8 mouse cellular contexts compared by ENCODE assay signal in genomic region chr12:91849045-91849467, GRCm38 (mm10). TPM values are rescaled to one million over a fixed set of nuclear protein-coding genes. Genes with fewer than 3 reads are reported as not detected.
DNase-seq lines count a peak whose midpoint lies in the region; ATAC-seq and TF ChIP-seq lines count a peak whose summit lies in the region.

Gene Sel1l (minus strand): TSS chr12:91849157.

- H3K36me3 ChIP-seq in embryonic facial prominence, embryonic 13.5 days = no peaks in the 10 kb centered on the region
- no peaks in the 10 kb centered on the region for H3K36me3 ChIP-seq in kidney, adult 2 months (ENCODE audit: control insufficient read depth, insufficient read depth, low read length)
- peaks cover 1% of the 10 kb centered on the region; the same call in 1 of the 2 replicates for H3K36me3 ChIP-seq in limb, embryonic 12.5 days
- H3K36me3 ChIP-seq in midbrain, embryonic 15.5 days (replicated peaks) = no peaks in the 10 kb centered on the region
- H3K36me3 ChIP-seq in spleen, adult 2 months (ENCODE audit: control insufficient read depth, insufficient read depth, low read length) = peaks cover under 1% of the 10 kb centered on the region; the same call in 1 of the 2 replicates

- peak within 1 kb of the TSS; percentile 90 for H3K4me3 ChIP-seq in embryonic facial prominence, embryonic 13.5 days
- peak within 1 kb of the TSS; percentile 89 for H3K4me3 ChIP-seq in kidney, adult 2 months (ENCODE audit: insufficient read depth, low read depth, low read length)
- H3K4me3 ChIP-seq in limb, embryonic 12.5 days (replicated peaks) = peak within 1 kb of the TSS; percentile 84
- peak within 1 kb of the TSS; percentile 89 for H3K4me3 ChIP-seq in midbrain, embryonic 15.5 days
- peak within 1 kb of the TSS; percentile 75 for H3K4me3 ChIP-seq in spleen, adult 2 months (ENCODE audit: extremely low read depth, insufficient read depth, insufficient read length)

- no peaks in the 10 kb centered on the region for H3K27me3 ChIP-seq in embryonic facial prominence, embryonic 13.5 days
- H3K27me3 ChIP-seq in kidney, adult 2 months (replicated peaks; ENCODE audit: control insufficient read depth, insufficient read depth, low read length) = no peaks in the 10 kb centered on the region
- H3K27me3 ChIP-seq in limb, embryonic 12.5 days = no peaks in the 10 kb centered on the region
- H3K27me3 ChIP-seq in midbrain, embryonic 15.5 days (replicated peaks) = no peaks in the 10 kb centered on the region
- H3K27me3 ChIP-seq in spleen, adult 2 months (ENCODE audit: control insufficient read depth, insufficient read depth, low read length) = no peaks in the 10 kb centered on the region

- no peaks in the 10 kb centered on the region for H3K9me3 ChIP-seq in embryonic facial prominence, embryonic 13.5 days
- no peaks in the 10 kb centered on the region for H3K9me3 ChIP-seq in limb, embryonic 12.5 days
- H3K9me3 ChIP-seq in midbrain, embryonic 15.5 days = no peaks in the 10 kb centered on the region

- peak; percentile 97 for DNase-seq in 3134 (ENCODE audit: extremely low read depth, insufficient read length, low spot score)
- DNase-seq in adrenal gland, postnatal 36 days = peak; percentile 98
- DNase-seq in heart, adult 18-20 months = peak; percentile 99
- DNase-seq in kidney, adult 2 months = peak; percentile 100
- peak; percentile 97 for DNase-seq in spleen, adult 2 months (ENCODE audit: low read depth in 1 of 2, low spot score in 2 of 2)

- peaks cover 14% of the 10 kb centered on the region for H3K4me1 ChIP-seq in embryonic facial prominence, embryonic 13.5 days
- H3K4me1 ChIP-seq in kidney, adult 2 months (ENCODE audit: control insufficient read depth, insufficient read depth, low read length) = peaks cover 2% of the 10 kb centered on the region; the same call in 1 of the 2 replicates
- peaks cover 13% of the 10 kb centered on the region for H3K4me1 ChIP-seq in limb, embryonic 12.5 days (replicated peaks)
- H3K4me1 ChIP-seq in midbrain, embryonic 15.5 days = peaks cover 17% of the 10 kb centered on the region
- no peaks in the 10 kb centered on the region; the same call in 1 of the 2 replicates for H3K4me1 ChIP-seq in spleen, adult 2 months (ENCODE audit: control insufficient read depth, insufficient read depth, insufficient read length)

- no peak for TF ChIP-seq CTCF in kidney, adult 2 months (conservative IDR thresholded peaks at IDR 0.05; ENCODE audit: insufficient read depth, insufficient read length, low read depth, low read length)
- TF ChIP-seq CTCF in spleen, adult 2 months (IDR thresholded peaks at IDR 0.05; ENCODE audit: extremely low read depth, insufficient read depth, insufficient read length, insufficient replicate concordance) = no peak

- WGBS in embryonic facial prominence, embryonic 13.5 days = under 1% methylated on average over 31 of the region's 35 CpGs
- WGBS in kidney, adult 2 months = under 1% methylated on average over 35 of the region's 35 CpGs
- WGBS in limb, embryonic 12.5 days = 1% methylated on average over 34 of the region's 35 CpGs
- under 1% methylated on average over 35 of the region's 35 CpGs for WGBS in midbrain, embryonic 15.5 days
- WGBS in spleen, adult 2 months = under 1% methylated on average over 35 of the region's 35 CpGs

- TF ChIP-seq POLR2A in kidney, adult 2 months (IDR thresholded peaks at IDR 0.05; ENCODE audit: low read depth, low read length) = peak; percentile 82
- TF ChIP-seq POLR2A in spleen, adult 2 months (IDR thresholded peaks at IDR 0.05; ENCODE audit: low read depth, low read length) = peak; percentile 86

- peak within 1 kb of the TSS; percentile 56; the same call in 1 of the 2 replicates for H3K27ac ChIP-seq in embryonic facial prominence, embryonic 13.5 days
- peak within 1 kb of the TSS; percentile 13; the same call in 1 of the 2 replicates for H3K27ac ChIP-seq in kidney, adult 2 months (ENCODE audit: insufficient read depth, low read depth, low read length)
- no peak within 1 kb of the TSS for H3K27ac ChIP-seq in limb, embryonic 12.5 days
- H3K27ac ChIP-seq in midbrain, embryonic 15.5 days = peak within 1 kb of the TSS; percentile 73
- peak within 1 kb of the TSS; percentile 57 for H3K27ac ChIP-seq in spleen, adult 2 months (ENCODE audit: insufficient read depth, low read length)

- peak; percentile 100 for ATAC-seq in embryonic facial prominence, embryonic 13.5 days (ENCODE audit: insufficient number of reproducible peaks, insufficient read depth, low FRiP score, low TSS enrichment, low read depth)
- ATAC-seq in limb, embryonic 12.5 days (ENCODE audit: insufficient number of reproducible peaks, insufficient read depth, low FRiP score, low TSS enrichment, low read depth) = peak; percentile 100
- ATAC-seq in midbrain, embryonic 15.5 days (replicated peaks) = peak; percentile 100

- peak within 1 kb of the TSS; percentile 91 for H3K9ac ChIP-seq in embryonic facial prominence, embryonic 13.5 days
- H3K9ac ChIP-seq in limb, embryonic 12.5 days (replicated peaks) = peak within 1 kb of the TSS; percentile 84
- H3K9ac ChIP-seq in midbrain, embryonic 15.5 days = peak within 1 kb of the TSS; percentile 87

- peak within 1 kb of the TSS; percentile 84 for H3K4me2 ChIP-seq in embryonic facial prominence, embryonic 13.5 days
- H3K4me2 ChIP-seq in limb, embryonic 12.5 days = peak within 1 kb of the TSS; percentile 83
- H3K4me2 ChIP-seq in midbrain, embryonic 15.5 days = peak within 1 kb of the TSS; percentile 87

RNA-seq across cellular contexts. Expression of gene Sel1l, which starts in this region (rescaled TPM):
- total RNA-seq in adrenal gland, postnatal 36 days (2021) = 100 to 1,000 TPM; 156 to 157 TPM
- 89.7 and 103 TPM in 2 replicates for polyA plus RNA-seq in embryonic facial prominence, embryonic 13.5 days (2015; fragmentation: Nextera tagmentation; extraction: Ambion mirVana)
- total RNA-seq in heart, adult 18-20 months (2021) = 10 to 100 TPM; 65.4 to 72.4 TPM
- polyA plus RNA-seq in kidney, adult 2 months (2012; rRNA removed) = 26.9 and 32.3 TPM in 2 replicates
- 79.9 and 86.3 TPM in 2 replicates for polyA plus RNA-seq in limb, embryonic 12.5 days (2016; fragmentation: Nextera tagmentation; extraction: Ambion mirVana)
- polyA plus RNA-seq in midbrain, embryonic 15.5 days (2015; fragmentation: Nextera tagmentation; extraction: Ambion mirVana) = 106 and 111 TPM in 2 replicates
- polyA plus RNA-seq in spleen, adult 2 months (2012; rRNA removed) = 25.3 and 55.6 TPM in 2 replicates
